Mouse (Mus musculus) liver, embryonic 12.5 days (tissue): Measurements from ENCODE around the gene Slco4c1. TPM values are rescaled to one million over a fixed set of nuclear protein-coding genes. Genes with fewer than 3 reads are reported as not detected.

ENCODE experiments used
- ATAC-seq: fragments of 200-750 bp; cut with Nextera tagmentation; 2 replicates; pipeline ENCODE4 v1.8.0; 2017; ENCODE audit warnings: moderate number of reproducible peaks, mild to moderate bottlenecking, moderate library complexity
- H3K27ac ChIP-seq: fragments of 300-500 bp; sonication (generic); 2 replicates; pipeline ENCODE4 v1.5.1; 2016; ENCODE audit warnings: mild to moderate bottlenecking
- H3K27me3 ChIP-seq: fragments of 300-500 bp; sonication (generic); replicated peaks from 2 replicates; pipeline ENCODE4 v1.6.1; 2016; ENCODE audit warnings: mild to moderate bottlenecking, moderate library complexity
- H3K36me3 ChIP-seq: fragments of 300-500 bp; sonication (generic); 2 replicates; pipeline ENCODE4 v1.6.1; 2016; ENCODE audit warnings: mild to moderate bottlenecking, moderate library complexity
- H3K4me1 ChIP-seq: fragments of 300-500 bp; sonication (generic); 2 replicates; pipeline ENCODE4 v1.6.1; 2016
- H3K4me2 ChIP-seq: fragments of 300-500 bp; sonication (generic); 2 replicates; pipeline ENCODE4 v1.6.1; 2016; ENCODE audit warnings: mild to moderate bottlenecking, moderate library complexity
- H3K4me3 ChIP-seq: fragments of 300-500 bp; sonication (generic); 2 replicates; pipeline ENCODE4 v1.5.1; 2016; ENCODE audit warnings: mild to moderate bottlenecking, moderate library complexity
- H3K9ac ChIP-seq: fragments of 300-500 bp; sonication (generic); 2 replicates; pipeline ENCODE4 v1.6.1; 2016; ENCODE audit warnings: mild to moderate bottlenecking, moderate library complexity
- H3K9me3 ChIP-seq: fragments of 300-500 bp; sonication (generic); replicated peaks from 2 replicates; pipeline ENCODE4 v1.6.1; 2016; ENCODE audit warnings: mild to moderate bottlenecking, moderate library complexity
- WGBS: fragments of 180-500 bp; shearing (Covaris S2); methylation state at CpG from one replicate; pipeline ENCODE4 v1.1.7; 2016; ENCODE audit not compliant: insufficient replicate concordance; 5-methylcytosine and 5-hydroxymethylcytosine counted together
- polyA plus RNA-seq: library from polyadenylated mRNA; unstranded; fragments of >200 nt; fragmentation: Nextera tagmentation; extraction: Ambion mirVana; gene quantifications from 2 replicates; pipeline ENCODE4 v1.2.1, GENCODE M21; 2016

Slco4c1 gene
- polyA plus RNA-seq, result 0.29 and 0.42 TPM in 2 replicates

DNA sequence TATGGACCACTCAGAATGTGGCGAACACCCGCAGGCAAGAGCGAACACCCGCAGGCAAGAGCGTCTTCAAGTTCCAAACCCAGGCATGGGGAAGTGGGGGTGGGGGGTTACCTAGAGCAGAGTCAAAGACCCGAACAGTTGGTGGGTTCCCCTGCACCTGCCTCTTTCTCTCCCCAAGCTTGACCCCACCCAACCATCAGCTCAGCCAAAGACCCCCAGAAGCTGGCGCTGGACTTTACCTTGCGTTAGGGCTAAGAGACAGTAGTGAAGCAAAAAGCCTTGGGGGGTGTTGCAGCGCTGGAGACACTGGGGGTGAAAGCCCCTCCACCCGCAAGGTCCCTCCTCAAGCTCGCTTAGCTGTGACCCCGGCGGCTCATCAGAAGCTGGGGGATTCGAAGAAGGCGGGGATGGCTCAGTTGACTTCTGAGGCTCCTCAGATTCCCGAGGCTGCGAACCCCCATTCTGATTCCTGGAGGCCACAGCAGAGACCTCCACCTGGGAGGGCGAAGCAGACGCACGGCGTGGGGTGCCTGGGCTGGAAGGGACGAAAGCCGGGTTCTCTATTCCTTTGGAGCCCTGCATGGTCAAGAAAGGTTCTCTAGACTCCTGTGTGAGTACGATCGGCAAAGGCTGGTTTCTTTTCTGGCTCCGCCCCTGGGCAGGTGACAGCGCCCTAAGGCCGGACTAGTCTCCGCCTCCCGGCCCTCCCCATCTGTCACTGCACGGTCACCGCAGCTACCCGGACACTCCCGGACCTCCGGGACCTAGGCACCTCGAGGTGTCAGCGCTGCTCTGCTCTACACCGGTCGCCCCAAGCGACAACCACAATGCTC is at the start of gene Slco4c1:
Gene Slco4c1 (minus strand): TSS at position 644 of the 833 bp plus-strand sequence.
- Histone ChIP-seq H3K4me2 (peak within 1 kb of the TSS; percentile 71), H3K27me3 (peaks cover 19% of the 10 kb centered on the region), H3K27ac (no peak within 1 kb of the TSS), H3K36me3 (no peaks in the 10 kb centered on the region), H3K9me3 (no peaks in the 10 kb centered on the region), H3K9ac (no peak within 1 kb of the TSS), H3K4me1 (0 out of 2 replicates have a peak, but pooled peaks cover 6% of the 10 kb centered on the region), H3K4me3 (peak within 1 kb of the TSS; percentile 48)
- peak; percentile 75 for ATAC-seq
- 1% methylated on average over 40 of the region's 40 CpGs for WGBS

- Histone ChIP-seq H3K9me3 (no peaks in the 10 kb centered on the region), H3K27me3 (no peaks in the 10 kb centered on the region), H3K4me3 (no peak overlapping the region), H3K27ac (no peak overlapping the region), H3K36me3 (no peaks in the 10 kb centered on the region), H3K9ac (no peak overlapping the region), H3K4me1 (no peaks in the 10 kb centered on the region), H3K4me2 (no peak overlapping the region)
- no peak for ATAC-seq
These were observed 45.4 kb upstream of the Slco4c1 start for GRCm38 (mm10) chr1:96917333-96917732.

GRCm38 (mm10) chr1:96883788-96884187 is 11.8 kb upstream of the Slco4c1 start:
- Histone ChIP-seq H3K4me3 (no peak overlapping the region), H3K36me3 (no peaks in the 10 kb centered on the region), H3K9me3 (no peaks in the 10 kb centered on the region), H3K27me3 (no peaks in the 10 kb centered on the region), H3K4me2 (no peak overlapping the region), H3K9ac (no peak overlapping the region), H3K4me1 (no peaks in the 10 kb centered on the region), H3K27ac (no peak overlapping the region)
- ATAC-seq, result no peak

- no peaks in the 10 kb centered on the region for H3K36me3 ChIP-seq
- no peak overlapping the region for H3K27ac ChIP-seq
- no peak overlapping the region for H3K4me2 ChIP-seq
- no peak overlapping the region for H3K4me3 ChIP-seq
- no peaks in the 10 kb centered on the region for H3K9me3 ChIP-seq
- no peak overlapping the region for H3K9ac ChIP-seq
- H3K4me1 ChIP-seq, result no peaks in the 10 kb centered on the region
- 52% methylated on average over 1 of the region's 1 CpGs for WGBS
- no peak for ATAC-seq
- no peaks in the 10 kb centered on the region for H3K27me3 ChIP-seq
These were observed 6.6 kb upstream of the Slco4c1 start for GRCm38 (mm10) chr1:96878572-96878971.

DNA sequence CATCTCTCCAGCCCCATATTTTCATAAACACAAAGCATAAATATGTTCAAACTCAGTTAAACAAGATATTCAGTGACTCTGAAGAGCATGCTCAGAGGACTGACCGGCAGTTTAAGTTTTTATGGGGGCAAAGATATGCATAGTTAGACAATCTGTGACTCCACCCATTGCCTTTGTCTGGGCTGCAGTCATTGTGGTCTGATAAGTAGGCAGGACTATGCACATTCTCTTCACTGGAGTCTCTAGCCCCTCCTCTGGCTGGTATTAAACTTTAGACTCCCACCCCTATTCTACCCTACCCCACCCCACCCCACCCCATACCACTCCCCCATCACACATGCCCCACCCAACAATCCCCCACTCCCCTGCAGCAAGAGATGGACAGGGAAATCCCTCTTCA is 4.1 kb upstream of the Slco4c1 start:
- H3K4me1 ChIP-seq, result 0 out of 2 replicates have a peak, but pooled peaks cover 6% of the 10 kb centered on the region
- no peaks in the 10 kb centered on the region for H3K9me3 ChIP-seq
- H3K9ac ChIP-seq, result no peak overlapping the region
- ATAC-seq, result no peak
- H3K27me3 ChIP-seq, result peaks cover 15% of the 10 kb centered on the region
- 33% methylated on average over 1 of the region's 1 CpGs for WGBS
- H3K4me3 ChIP-seq, result no peak overlapping the region
- H3K4me2 ChIP-seq, result no peak overlapping the region
- H3K36me3 ChIP-seq, result no peaks in the 10 kb centered on the region
- H3K27ac ChIP-seq, result no peak overlapping the region

DNA sequence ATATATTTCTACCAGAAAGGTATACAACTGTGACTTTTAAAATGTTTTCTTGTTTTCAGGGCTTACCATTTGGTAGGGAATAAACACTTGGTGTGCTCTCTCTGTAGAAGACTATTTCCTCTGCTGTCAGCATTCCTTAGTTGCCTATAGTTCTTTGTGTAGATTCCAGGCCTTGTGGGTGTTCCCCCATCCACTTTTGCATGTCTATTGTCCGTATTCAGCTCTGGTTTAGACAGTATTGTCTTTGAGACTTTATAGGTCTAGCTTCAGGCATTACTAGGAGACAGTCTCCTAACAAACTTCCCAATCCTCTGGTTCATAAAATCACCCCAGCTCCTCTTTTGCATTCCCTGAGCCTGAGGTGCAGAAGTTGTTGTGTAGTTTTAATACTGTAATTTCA is 2.7 kb upstream of the Slco4c1 start:
- Histone ChIP-seq H3K4me1 (0 out of 2 replicates have a peak, but pooled peaks cover 6% of the 10 kb centered on the region), H3K27me3 (peaks cover 19% of the 10 kb centered on the region), H3K4me2 (no peak overlapping the region), H3K9me3 (no peaks in the 10 kb centered on the region), H3K36me3 (no peaks in the 10 kb centered on the region), H3K9ac (no peak overlapping the region), H3K27ac (no peak overlapping the region), H3K4me3 (no peak overlapping the region)
- ATAC-seq, result no peak
- WGBS, result 57% methylated on average over 1 of the region's 1 CpGs

DNA sequence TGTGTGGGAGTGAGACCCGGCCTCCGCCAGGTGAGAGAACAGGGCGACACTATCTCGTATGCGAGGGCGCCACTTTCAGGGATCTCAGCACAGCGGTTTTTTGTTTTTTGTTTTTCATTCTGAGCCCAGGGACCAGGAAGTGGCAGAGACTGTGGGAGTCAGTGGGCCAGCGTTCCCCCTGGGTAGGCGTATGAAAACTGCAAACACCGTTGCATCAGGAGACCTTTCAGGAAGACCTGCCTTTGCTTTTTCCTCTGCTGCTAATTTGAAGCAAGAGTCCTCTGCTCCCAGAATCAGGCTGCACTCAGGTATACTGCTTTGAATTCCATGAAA is 356 bp upstream of the Slco4c1 start:
- Histone ChIP-seq H3K4me2 (peak overlapping the region; percentile 71), H3K36me3 (no peaks in the 10 kb centered on the region), H3K4me1 (0 out of 2 replicates have a peak, but pooled peaks cover 6% of the 10 kb centered on the region), H3K9ac (no peak overlapping the region), H3K4me3 (peak overlapping the region; percentile 48), H3K27me3 (peaks cover 19% of the 10 kb centered on the region), H3K9me3 (no peaks in the 10 kb centered on the region), H3K27ac (no peak overlapping the region)
- 2% methylated on average over 10 of the region's 10 CpGs for WGBS
- no peak for ATAC-seq

DNA sequence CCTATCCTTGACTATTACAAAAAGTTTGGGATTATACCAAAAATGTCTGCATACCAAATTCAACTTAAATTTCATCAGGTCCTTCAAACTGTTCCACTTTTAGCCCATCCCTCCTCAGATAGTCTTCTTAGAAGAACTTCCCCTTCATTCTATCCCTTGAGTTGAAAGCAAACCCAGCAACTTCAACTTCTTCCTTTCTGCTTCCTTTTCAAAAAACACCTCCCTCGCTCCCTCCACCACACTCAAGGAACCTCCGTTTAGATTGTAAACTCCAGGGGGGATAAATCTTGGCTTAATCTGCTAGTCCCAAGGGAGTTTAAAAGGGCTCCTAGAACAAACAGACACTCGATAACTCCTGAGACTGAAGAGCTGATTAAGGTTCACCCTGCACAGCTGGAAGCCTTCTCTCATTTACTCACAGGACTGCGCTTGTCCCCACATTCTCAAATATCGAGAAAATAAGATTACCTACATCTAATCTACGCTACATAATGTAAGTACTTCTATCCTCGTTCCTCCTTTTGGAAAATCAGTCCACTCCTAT is 1.1 kb downstream of the Slco4c1 start:
- Histone ChIP-seq H3K36me3 (no peaks in the 10 kb centered on the region), H3K9me3 (no peaks in the 10 kb centered on the region), H3K27ac (no peak overlapping the region), H3K4me1 (0 out of 2 replicates have a peak, but pooled peaks cover 6% of the 10 kb centered on the region), H3K27me3 (peaks cover 19% of the 10 kb centered on the region), H3K4me3 (no peak overlapping the region), H3K4me2 (no peak overlapping the region), H3K9ac (no peak overlapping the region)
- WGBS, result 5% methylated on average over 7 of the region's 7 CpGs
- no peak for ATAC-seq

- Histone ChIP-seq H3K4me2 (no peak overlapping the region), H3K4me3 (no peak overlapping the region)
These were observed 3.2 kb downstream of the Slco4c1 start for GRCm38 (mm10) chr1:96868722-96869121.

GRCm38 (mm10) chr1:96866002-96866401 is 6.0 kb downstream of the Slco4c1 start:
- no peak overlapping the region for H3K4me2 ChIP-seq
- H3K27ac ChIP-seq, result no peak overlapping the region
- no peak for ATAC-seq
- no peaks in the 10 kb centered on the region for H3K4me1 ChIP-seq
- no peaks in the 10 kb centered on the region for H3K36me3 ChIP-seq
- 59% methylated on average over 4 of the region's 4 CpGs for WGBS
- H3K9ac ChIP-seq, result no peak overlapping the region
- H3K4me3 ChIP-seq, result no peak overlapping the region
- H3K9me3 ChIP-seq, result no peaks in the 10 kb centered on the region
- peaks cover 4% of the 10 kb centered on the region; the same call in 1 of the 2 replicates for H3K27me3 ChIP-seq

More at GRCm38 (mm10) chr1:96868722-96869121, 3.2 kb downstream of the Slco4c1 start:
- H3K4me1 ChIP-seq, result 0 out of 2 replicates have a peak, but pooled peaks cover 6% of the 10 kb centered on the region
- ATAC-seq, result no peak
- WGBS, result 66% methylated on average over 1 of the region's 1 CpGs
- H3K9me3 ChIP-seq, result no peaks in the 10 kb centered on the region
- no peak overlapping the region for H3K9ac ChIP-seq
- no peaks in the 10 kb centered on the region for H3K36me3 ChIP-seq
- H3K27ac ChIP-seq, result no peak overlapping the region
- H3K27me3 ChIP-seq, result peaks cover 19% of the 10 kb centered on the region

DNA sequence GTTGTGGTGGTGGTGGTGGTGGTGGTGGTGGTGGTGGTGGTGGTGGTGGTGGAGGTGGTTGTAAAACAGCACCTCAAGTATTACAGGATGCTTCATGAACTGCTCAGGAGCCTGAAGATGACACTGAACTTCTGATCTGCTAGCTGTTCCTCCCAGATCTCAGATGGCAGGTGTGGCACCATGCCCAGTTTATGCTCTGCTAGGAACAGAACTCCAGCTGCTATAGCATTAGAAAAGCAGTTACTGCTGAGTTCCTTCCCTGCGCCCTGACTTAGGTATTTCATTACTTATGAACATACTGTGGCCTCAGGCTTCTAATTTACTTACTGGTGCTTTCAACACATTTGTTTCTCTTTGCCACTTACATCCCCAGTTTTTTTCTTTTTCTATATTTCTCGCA is 7.9 kb downstream of the Slco4c1 start:
- Histone ChIP-seq H3K36me3 (no peaks in the 10 kb centered on the region), H3K4me3 (no peak overlapping the region), H3K4me1 (no peaks in the 10 kb centered on the region), H3K9me3 (no peaks in the 10 kb centered on the region), H3K9ac (no peak overlapping the region), H3K27ac (no peak overlapping the region), H3K4me2 (no peak overlapping the region), H3K27me3 (no peaks in the 10 kb centered on the region)
- ATAC-seq, result no peak
- WGBS, result 64% methylated on average over 2 of the region's 2 CpGs

DNA sequence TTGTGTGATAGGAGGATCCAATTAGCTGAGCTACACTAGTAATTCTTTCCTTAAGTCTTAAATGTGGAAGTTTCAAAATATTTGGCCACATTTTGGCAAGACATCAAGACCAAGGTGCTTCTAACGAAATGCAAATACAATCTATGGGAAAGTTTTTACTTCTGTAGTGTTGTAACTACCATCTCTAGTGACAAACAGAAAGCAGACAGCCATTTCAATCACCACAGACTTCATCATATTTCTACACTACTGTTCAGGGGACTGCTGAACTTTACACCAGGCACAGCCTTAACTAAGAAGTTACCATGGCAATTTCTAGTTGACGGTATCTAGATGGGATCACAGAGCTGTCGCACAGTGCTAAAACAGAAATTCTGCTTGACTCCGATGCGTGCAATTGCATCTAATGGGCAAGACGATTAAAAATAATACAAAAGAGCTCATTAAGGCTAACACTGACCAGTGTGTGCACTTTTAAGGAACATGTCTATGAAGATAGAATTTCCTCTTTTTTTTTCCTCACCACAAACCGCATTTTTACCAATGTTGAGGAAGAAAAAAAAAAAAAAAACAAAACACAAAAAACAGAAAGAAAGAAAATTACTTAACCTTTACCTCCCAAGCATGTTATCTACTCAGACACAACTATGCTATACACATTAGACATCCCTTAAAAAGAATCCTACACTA is 11.8 kb downstream of the Slco4c1 start:
- H3K36me3 ChIP-seq, result no peaks in the 10 kb centered on the region
- H3K4me2 ChIP-seq, result no peak overlapping the region
- no peak for ATAC-seq
- no peak overlapping the region for H3K9ac ChIP-seq
- no peaks in the 10 kb centered on the region for H3K27me3 ChIP-seq
- no peaks in the 10 kb centered on the region for H3K9me3 ChIP-seq
- H3K4me3 ChIP-seq, result no peak overlapping the region
- no peaks in the 10 kb centered on the region for H3K4me1 ChIP-seq
- WGBS, result 61% methylated on average over 7 of the region's 7 CpGs
- no peak overlapping the region for H3K27ac ChIP-seq
